Mouse (Mus musculus): ENCODE data around the gene Tnfrsf1b. TPM values are rescaled to one million over a fixed set of nuclear protein-coding genes. Genes with fewer than 3 reads are reported as not detected.
A peak's percentile ranks its signal among the peaks of the same experiment; 100 is the strongest.

Tnfrsf1b gene
- total and polyA plus RNA-seq, 3 experiments = 11.4 to 21.6 (median 14.9) TPM

DNA sequence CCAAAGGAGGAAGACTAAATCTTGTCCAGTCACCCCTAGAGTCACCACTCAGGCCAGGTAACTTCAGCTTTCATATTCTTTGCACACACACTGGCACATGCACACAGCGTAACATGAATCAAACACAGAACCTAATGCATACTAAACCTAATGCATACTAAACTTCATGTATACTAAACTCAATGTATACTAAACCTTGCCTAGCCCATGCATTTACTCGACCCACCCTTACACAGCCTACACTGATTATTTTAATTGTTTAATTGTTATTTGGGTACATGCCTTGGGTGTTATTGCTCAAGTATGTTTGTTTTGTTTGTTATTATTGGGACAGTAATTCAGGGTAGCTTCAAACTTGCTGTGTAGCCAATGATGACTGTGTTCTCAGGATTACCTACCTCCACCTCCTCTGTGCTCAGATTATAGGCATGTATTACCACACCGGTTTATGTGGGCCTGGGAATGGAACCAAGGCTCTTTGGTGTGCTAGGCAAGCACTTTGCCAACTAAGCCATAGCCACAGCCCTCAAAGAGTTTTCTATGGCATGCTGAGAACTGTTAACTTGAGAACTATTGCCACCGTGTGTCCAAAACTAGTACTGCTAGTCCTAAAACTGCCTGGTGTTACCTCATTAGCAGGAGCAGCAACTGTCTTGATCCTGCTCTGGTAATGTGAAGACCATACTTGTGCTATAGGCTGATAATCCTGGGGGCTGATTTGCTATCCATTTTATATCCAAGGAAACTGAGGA lies 39.9 kb upstream of the Tnfrsf1b start:
- dilution Hi-C loops (cut with MboI; ENCODE audit: extremely low pct_ligation_motif_present, extremely low pct_unique_long_range_greater_than_20kb, low sequenced_read_pairs) (no loop called here), in situ Hi-C loops (cut with MboI; ENCODE audit: low pct_ligation_motif_present, low pct_unique_long_range_greater_than_20kb, low sequenced_read_pairs) (loop anchor here (25.0 kb wide), 1 partner anchor 399 kb away; the partner anchor contains the start of gene Dhrs3)
- no peak overlapping the region for H3K27ac ChIP-seq (ENCODE audit: insufficient read depth, low read depth)
- peak; percentile 84 for DNase-seq (ENCODE audit: extremely low read depth)
- peaks cover 18 to 47% of the 10 kb centered on the region in 2 experiments for H3K36me3 ChIP-seq (replicated peaks in 1 of 2; ENCODE audit: control insufficient read depth in 1 of 2, insufficient read depth in 1 of 2, low read length in 1 of 2)
- no peak overlapping the region for H3K4me3 ChIP-seq (replicated peaks in 1 of 3; ENCODE audit: low read depth in 2 of 3, low read length in 2 of 3, poor library complexity in 1 of 3)
- peak; percentile 7; the same call in 1 of the 2 replicates for TF ChIP-seq IRF4 (IDR thresholded peaks at IDR 0.05; ENCODE audit: low read depth, low read length)
- TF ChIP-seq CTCF (conservative IDR thresholded peaks at IDR 0.05 in 1 of 2, IDR thresholded peaks at IDR 0.05 in 1 of 2; ENCODE audit: low read depth in 2 of 2, low read length in 2 of 2) = peak; percentile 83 to 96
- no peak for TF ChIP-seq MEF2A (IDR thresholded peaks at IDR 0.05; ENCODE audit: borderline replicate concordance, low read depth, low read length)
- peak; percentile 97 for TF ChIP-seq RAD21 (IDR thresholded peaks at IDR 0.05; ENCODE audit: low read depth, low read length)
- TF ChIP-seq USF2 (conservative IDR thresholded peaks at IDR 0.05; ENCODE audit: low read depth, low read length) = no peak; the same call in 1 of the 2 replicates
- peak; percentile 83 for TF ChIP-seq ZC3H11A (IDR thresholded peaks at IDR 0.05; ENCODE audit: low read depth, low read length)
- TF ChIP-seq MYC (IDR thresholded peaks at IDR 0.05; ENCODE audit: low read depth, low read length) = 0 out of 2 replicates have a peak, but pooled peaks have one; percentile 36
- peak; percentile 98 for TF ChIP-seq SMC3 (IDR thresholded peaks at IDR 0.05; ENCODE audit: low read depth, low read length)
- no peak for TF ChIP-seq NRF1 (IDR thresholded peaks at IDR 0.05; ENCODE audit: low read depth, low read length)
- H3K79me2 ChIP-seq (replicated peaks; ENCODE audit: control insufficient read depth, extremely low read depth, insufficient read depth, poor library complexity, severe bottlenecking) = no peaks in the 10 kb centered on the region
- no peak overlapping the region for H3K9ac ChIP-seq (ENCODE audit: insufficient read depth, low read depth)
- H3K4me1 ChIP-seq (ENCODE audit: control insufficient read depth in 1 of 2, insufficient read depth in 2 of 2) = peaks cover 10 to 11% of the 10 kb centered on the region in 2 experiments
- H3K4me2 ChIP-seq (ENCODE audit: insufficient read depth, low read depth, poor library complexity, severe bottlenecking) = no peak overlapping the region
- no peaks in the 10 kb centered on the region for H3K27me3 ChIP-seq (replicated peaks)
- H3K9me3 ChIP-seq (replicated peaks; ENCODE audit: low read length) = no peaks in the 10 kb centered on the region

DNA sequence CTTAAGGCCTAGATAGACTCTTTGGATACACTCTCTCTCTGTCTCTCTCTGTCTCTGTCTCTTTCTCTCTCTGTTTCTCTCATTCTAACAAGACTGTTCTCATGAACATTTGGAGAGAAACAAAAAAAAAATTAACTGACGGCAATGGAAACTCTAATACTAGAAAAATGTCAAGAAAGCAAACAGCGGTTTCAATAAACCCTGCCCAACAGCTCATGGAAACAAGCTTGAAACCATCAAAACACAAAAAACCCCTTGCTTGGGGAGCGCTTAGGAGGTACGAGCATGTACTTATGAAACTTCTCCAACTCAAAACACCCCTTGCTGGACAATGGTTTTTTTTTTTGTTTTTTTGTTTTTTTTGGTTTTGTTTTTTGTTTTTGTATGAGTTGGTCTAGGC lies 38.0 kb upstream of the Tnfrsf1b start:
- Histone ChIP-seq H3K79me2 (replicated peaks; ENCODE audit: control insufficient read depth, extremely low read depth, insufficient read depth, poor library complexity, severe bottlenecking) (no peaks in the 10 kb centered on the region), H3K9ac (ENCODE audit: insufficient read depth, low read depth) (no peak overlapping the region), H3K4me3 (replicated peaks in 1 of 3; ENCODE audit: low read depth in 2 of 3, low read length in 2 of 3, poor library complexity in 1 of 3) (no peak overlapping the region), H3K27me3 (replicated peaks) (no peaks in the 10 kb centered on the region), H3K36me3 (replicated peaks in 1 of 2; ENCODE audit: control insufficient read depth in 1 of 2, insufficient read depth in 1 of 2, low read length in 1 of 2) (peaks cover 18 to 48% of the 10 kb centered on the region in 2 experiments), H3K4me2 (ENCODE audit: insufficient read depth, low read depth, poor library complexity, severe bottlenecking) (no peak overlapping the region), H3K9me3 (replicated peaks; ENCODE audit: low read length) (peaks cover 3% of the 10 kb centered on the region), H3K27ac (ENCODE audit: insufficient read depth, low read depth) (no peak overlapping the region), H3K4me1 (ENCODE audit: control insufficient read depth in 1 of 2, insufficient read depth in 2 of 2) (peaks cover 10 to 11% of the 10 kb centered on the region in 2 experiments)
- peak; percentile 57 for TF ChIP-seq ZNF384 (IDR thresholded peaks at IDR 0.05; ENCODE audit: low read depth, low read length)
- TF ChIP-seq GABPA (IDR thresholded peaks at IDR 0.05; ENCODE audit: insufficient replicate concordance, low read depth, low read length) = no peak
- TF ChIP-seq CHD1 (IDR thresholded peaks at IDR 0.05; ENCODE audit: low read depth, low read length) = no peak
- TF ChIP-seq RCOR1 (conservative IDR thresholded peaks at IDR 0.05; ENCODE audit: low read depth, low read length) = no peak
- dilution Hi-C loops (cut with MboI; ENCODE audit: extremely low pct_ligation_motif_present, extremely low pct_unique_long_range_greater_than_20kb, low sequenced_read_pairs) = no loop called here
- no peak for DNase-seq (ENCODE audit: extremely low read depth)
- in situ Hi-C loops (cut with MboI; ENCODE audit: low pct_ligation_motif_present, low pct_unique_long_range_greater_than_20kb, low sequenced_read_pairs) = loop anchor here (5.0 to 25.0 kb wide), 2 partner anchors 67 to 397 kb away; partner anchors contain the start of gene Dhrs3
